Mouse (Mus musculus): ENCODE data around the gene Tnfrsf1a. TPM values are rescaled to one million over a fixed set of nuclear protein-coding genes. Genes with fewer than 3 reads are reported as not detected.

Tnfrsf1a gene
- total RNA-seq, 2 experiments from 2014 or later: 11.2 to 12.0 TPM

DNA sequence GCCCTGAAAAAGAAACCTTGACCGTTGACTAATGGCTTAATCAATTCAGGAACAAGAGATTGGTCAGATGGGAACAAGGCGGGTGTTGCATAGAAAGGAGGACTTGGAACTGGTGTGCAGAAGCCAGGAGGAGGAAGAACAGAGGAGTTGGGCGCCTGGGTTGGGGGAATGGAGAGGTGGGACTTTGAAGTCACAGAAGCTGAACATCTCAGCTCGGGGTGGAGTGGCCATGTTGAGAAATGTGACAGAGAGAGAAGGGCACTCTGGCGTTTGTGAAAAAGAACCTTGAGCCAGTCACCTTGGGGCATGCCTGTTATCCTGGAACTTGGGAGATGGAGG, 2.9 kb downstream of the Tnfrsf1a start:
- intact Hi-C loops (cut with DNase I): no loop called here
- no peak for DNase-seq

DNA sequence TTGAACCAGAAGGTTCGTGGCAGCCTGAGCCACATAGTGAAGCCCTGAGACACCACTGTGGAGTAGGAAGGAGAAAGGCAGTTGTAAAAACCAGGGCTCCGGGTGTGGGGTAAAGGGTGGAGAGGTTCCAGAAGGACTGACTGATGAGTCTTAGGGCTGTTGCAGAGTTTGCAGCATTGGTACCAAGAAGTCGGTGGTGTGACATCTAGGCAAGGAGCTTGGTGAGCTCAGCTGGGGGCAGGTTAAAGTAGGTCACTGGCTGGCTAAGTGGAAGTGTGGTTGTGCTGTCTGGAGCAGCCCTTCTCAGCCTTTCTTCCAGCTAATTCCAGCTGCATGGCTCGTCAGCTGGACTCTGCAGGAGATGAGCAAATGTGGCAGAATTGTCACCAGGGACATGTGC, 3.6 kb downstream of the Tnfrsf1a start:
- intact Hi-C loops (cut with DNase I): no loop called here
- no peak for DNase-seq

DNA sequence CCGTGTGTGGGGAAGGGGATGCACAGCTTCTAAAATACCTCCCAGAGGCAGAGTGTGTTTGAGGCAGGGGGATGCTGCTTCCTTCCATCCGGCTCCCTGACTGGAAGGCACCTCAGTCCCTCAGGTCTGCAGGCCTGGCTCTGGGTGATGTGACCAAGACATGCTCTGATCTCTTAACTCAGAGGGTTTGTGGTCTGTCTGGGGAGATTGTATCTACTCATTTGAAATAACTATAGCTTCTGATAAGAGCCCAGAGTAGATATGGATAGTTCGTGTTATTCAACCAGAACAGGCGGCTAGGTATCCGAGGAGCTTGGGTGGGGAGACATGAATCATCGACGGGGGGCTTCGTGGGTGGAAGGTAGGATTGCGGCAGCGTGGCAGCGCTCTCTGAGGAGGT, 4.1 kb downstream of the Tnfrsf1a start:
- intact Hi-C loops (cut with DNase I): no loop called here
- no peak for DNase-seq

DNA sequence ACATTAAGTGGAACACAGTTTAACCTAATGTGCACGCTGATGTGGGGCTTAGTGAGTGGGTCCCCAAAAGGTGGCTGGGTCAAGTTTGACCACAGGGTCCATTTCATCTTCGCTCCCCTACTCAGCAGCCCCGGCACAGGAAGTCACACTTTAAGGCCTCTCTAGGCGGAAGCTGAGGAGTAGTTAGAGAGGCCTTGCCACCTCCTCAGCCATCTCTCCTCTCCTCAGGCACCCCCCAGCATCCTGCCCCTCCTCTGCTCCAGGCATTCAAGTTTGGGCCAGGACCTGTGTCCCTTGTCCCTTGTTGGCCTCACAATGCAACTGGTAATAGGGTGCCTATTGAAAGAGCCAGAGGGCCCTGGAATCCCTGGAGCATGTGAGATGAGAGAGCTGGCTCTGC, 4.5 kb downstream of the Tnfrsf1a start:
- DNase-seq: no peak
- intact Hi-C loops (cut with DNase I): no loop called here

DNA sequence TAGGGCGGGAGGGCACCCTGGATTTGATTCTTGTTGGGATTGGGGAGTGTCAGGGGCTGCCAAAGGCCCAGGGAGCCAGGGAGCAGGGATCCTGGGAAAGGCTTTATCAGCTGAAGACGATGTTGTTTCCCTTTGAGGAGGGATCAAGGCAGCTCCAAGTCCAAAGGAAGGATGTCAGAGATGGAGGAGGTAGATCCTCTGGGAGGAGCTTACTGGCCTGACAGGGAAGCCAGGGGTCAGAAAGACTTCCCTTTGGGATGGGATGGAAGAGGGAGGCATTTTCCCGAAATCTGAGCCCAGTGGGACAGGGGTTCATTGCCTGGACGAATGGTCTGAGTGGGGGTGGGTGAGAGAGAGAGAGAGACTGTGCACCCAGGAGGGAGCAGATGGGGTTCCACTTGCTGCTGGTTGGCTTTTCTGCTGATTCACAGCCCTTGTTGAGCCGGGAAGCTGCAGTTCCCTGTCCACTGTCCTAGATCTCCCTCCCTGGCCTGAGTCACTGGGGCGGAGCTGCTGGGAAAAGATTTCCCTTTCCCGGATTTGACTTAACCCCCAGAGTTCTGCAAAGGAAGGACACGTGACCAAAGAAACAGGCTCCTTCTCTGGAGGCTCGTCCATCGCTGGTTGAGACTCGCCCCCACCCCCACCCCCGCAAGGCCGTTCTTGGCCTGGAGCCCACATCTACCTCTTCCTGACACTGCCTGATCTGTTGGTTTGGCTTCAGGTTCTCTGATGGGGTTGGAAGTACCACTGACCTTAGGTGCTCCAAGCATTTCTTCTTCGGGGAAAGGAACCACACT, 5.4 kb downstream of the Tnfrsf1a start:
- intact Hi-C loops (cut with DNase I): no loop called here
- no peak for DNase-seq

DNA sequence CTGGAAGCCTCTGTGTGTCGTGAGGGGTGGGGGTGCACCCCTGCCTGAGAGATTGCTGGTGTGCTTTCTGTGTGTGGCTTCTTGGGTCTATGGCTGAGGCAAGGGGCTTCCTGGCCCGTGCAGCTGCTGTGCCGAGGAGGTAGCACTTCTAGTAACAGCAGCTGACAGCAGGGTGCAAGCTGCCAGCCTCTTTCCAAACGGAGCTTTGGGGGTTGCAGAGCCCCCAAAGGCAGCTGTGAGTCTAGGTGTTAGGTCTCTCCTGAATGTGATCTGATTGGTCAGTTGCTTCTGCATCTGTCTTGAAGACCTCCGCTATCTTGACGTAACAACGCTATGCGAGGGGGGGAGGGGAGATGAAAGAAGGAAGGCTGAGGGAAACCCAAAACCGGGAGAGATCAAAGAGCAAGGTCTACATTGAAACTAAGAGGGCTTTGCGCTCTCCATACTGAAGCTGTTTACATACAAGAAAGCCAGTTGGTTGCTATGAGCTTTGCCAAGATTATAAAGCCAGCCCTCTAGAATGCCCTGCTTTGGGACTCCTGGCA, 6.1 kb downstream of the Tnfrsf1a start:
- DNase-seq: no peak
- intact Hi-C loops (cut with DNase I): no loop called here

DNA sequence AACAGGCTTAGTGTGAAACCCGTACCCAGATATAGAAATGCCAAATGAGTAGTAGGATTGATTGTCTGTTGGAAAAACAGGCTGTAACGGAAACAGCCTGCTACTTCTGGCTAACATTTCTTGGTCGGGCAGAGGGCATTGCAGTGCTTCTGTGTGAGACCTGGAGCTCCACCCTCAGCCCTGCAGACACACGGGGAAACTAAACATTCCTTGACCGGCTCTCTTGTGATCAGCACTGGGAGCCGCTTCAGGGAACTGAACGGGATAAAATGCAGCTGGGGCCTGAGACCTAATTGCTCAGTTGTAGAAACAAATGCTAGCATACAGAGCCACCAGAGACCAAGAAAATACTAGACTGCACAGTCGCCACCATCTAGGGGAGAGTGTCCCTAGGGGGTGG, 7.1 kb downstream of the Tnfrsf1a start:
- no peak for DNase-seq
- intact Hi-C loops (cut with DNase I): no loop called here

DNA sequence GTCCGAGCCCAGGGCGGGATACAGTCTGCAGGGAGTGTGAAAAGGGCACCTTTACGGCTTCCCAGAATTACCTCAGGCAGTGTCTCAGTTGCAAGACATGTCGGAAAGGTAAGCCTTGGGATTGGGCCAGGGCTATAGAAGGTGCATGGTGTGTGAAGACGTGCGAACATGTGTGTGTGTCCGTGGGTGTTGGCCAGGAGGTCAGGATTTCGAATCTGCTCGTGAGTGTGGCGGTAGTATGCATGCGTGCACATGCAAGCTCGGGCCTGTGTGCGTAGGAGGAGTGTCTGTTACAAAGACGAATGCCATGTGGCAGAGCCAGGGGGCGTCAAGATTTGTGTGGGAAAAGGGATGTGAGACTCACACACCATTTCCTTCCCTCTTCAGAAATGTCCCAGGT, 8.2 kb downstream of the Tnfrsf1a start:
- intact Hi-C loops (cut with DNase I): no loop called here
- DNase-seq: no peak

DNA sequence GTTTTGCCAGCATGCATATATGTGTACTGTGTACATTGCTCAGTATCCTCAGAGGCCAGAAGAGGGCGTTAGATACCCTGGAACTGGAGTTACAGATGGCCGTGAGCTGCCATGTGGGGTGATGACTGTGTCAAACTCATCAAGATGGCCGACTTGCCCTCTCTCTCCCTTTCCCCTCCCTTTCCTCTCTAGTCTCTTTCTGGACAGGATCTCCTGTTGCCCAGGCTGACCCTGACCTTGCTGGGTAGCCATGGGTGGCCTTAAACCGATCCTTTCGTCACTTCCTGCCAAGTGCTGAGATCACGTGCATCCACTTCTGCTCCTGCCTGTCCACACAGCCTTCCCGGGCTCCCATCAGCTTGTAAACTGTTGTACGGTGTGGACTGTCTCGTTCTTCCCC, 10.8 kb downstream of the Tnfrsf1a start:
- intact Hi-C loops (cut with DNase I): no loop called here

DNA sequence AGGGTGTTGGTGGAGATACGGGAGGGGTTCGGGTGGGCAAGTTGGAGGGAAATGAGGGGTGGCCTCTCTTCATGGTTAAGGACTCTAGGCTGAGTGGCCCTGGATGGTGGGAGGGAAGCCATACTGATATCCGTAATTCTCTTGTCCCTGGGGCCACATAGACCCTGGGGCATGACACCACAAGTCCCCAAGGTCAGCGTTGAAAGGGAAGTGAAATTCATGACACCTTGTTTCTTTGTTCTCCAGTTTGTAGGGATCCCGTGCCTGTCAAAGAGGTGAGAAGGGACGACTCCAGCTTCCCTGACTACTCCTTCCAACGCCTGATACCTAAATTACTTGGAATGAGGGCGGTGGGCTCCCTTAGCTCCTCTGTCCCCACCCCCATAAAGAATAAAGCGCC, 11.7 kb downstream of the Tnfrsf1a start:
- DNase-seq: no peak
- intact Hi-C loops (cut with DNase I): no loop called here

More for the DNA sequence above, 10.8 kb downstream of the Tnfrsf1a start:
- no peak for DNase-seq

DNA sequence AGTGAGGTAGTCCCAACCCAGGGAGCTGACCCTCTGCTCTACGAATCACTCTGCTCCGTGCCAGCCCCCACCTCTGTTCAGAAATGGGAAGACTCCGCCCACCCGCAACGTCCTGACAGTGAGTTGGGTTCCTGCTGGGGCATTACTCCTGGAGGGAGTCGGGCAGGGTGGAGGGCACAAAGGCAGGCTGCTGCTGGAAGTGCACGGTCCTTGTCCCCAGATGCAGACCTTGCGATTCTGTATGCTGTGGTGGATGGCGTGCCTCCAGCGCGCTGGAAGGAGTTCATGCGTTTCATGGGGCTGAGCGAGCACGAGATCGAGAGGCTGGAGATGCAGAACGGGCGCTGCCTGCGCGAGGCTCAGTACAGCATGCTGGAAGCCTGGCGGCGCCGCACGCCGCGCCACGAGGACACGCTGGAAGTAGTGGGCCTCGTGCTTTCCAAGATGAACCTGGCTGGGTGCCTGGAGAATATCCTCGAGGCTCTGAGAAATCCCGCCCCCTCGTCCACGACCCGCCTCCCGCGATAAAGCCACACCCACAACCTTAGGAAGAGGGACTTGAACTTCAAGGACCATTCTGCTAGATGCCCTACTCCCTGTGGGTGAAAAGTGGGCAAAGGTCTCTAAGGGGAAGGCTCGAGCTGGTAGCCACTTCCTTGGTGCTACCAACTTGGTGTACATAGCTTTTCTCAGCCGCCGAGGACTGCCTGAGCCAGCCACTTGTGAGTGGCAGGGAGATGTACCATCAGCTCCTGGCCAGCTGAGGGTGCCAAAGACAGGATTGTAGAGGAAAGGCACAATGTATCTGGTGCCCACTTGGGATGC, 12.5 kb downstream of the Tnfrsf1a start:
- intact Hi-C loops (cut with DNase I): no loop called here
- peak; percentile 58 for DNase-seq

DNA sequence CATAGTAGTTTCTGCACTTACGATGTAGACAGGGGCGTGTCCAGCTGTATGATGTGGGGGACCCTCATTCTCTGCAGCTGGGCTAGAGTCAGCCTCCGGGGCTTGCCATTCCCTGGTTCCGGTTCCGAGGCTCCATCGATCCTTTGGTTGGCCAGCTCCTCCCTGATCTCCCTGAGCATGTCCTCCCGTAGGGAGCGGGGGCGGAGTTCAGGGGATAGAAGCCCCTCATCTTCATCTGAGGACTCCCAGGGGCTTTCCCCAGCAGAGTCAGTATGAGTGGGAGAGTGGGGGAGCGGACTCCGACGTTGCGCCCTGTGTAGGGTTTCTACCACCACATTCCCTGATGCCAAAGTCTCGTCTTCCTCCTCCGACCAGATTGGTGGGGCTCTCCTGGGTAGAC, 13.9 kb downstream of the Tnfrsf1a start:
- DNase-seq: no peak
- intact Hi-C loops (cut with DNase I): no loop called here

DNA sequence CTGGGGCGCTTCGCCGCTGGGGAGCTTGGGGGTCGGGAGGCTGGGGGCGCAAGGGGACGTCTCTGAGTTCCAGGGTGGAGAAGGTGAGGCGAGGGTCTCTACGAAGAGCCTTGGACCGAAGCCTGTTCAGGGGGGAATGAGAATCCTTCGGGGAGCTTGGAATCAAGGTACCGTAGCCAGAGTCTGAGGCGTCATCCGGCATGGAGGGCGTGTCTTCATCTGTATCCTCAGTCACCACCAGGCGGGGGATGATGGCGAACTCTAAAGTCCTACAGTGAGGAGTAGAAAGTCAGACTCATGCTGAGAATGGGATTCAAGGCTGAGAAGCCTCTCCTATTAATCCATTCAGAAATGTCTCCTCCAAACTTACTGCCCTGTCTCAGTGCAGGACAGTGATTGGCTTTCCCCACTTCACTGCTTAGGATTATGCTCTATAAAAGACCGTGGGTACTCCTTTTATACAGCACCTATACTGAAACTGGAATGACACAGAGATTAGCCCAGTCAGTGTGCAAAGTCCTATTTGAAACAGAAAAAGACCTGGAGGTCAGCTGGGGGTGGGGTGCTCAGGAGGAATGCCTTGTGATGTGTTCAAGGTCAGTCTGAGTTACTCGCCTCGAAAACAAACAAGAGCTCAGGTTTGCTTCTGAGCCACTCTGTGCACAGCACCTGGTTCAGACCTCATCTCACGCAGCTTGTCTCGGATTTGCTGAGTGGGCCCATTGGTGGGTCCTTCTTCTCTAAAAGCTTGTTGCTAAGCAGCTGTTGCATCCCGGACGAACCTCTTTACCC, 14.5 kb downstream of the Tnfrsf1a start:
- DNase-seq: no peak
- intact Hi-C loops (cut with DNase I): no loop called here

DNA sequence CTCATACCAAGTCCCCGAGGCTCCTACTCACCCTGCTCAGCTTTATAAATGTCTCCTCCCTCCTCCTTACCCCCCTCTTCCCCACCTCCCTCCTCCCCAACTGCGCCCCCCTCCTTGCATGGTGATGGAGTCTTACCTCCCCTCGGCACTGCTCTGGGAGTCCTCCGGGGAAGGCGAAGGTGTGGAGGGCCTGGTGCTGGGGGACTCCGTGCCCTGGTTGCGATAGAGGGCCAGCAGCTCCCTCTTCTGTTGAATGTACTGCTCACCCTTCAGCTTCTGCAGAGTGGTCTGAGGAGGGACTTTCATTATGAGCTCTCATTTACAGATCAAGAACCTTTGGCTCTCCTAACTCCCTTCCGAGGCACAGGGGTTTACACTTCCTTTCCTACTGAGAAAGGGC, 15.3 kb downstream of the Tnfrsf1a start:
- DNase-seq: no peak
- intact Hi-C loops (cut with DNase I): no loop called here

DNA sequence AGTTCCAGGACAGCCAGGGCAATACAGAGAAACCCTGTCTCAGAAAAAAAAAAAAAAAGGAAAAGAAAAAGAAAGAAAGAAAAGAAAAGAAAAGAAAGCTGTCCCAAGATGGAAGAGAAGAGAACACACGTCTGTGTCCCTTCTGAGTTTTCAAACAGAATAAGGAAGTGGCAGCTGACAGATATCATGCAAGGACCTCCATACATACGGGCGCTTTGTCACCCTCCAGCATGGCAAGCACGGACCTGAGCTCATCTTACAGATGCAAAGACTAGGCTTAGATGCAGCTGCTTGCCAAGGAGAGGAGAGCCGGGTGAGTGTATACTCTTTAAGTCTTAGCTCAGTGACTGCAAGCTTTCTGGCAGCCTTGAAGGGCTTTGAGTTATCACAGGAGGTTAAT, 16.4 kb downstream of the Tnfrsf1a start:
- intact Hi-C loops (cut with DNase I): no loop called here
- no peak for DNase-seq

DNA sequence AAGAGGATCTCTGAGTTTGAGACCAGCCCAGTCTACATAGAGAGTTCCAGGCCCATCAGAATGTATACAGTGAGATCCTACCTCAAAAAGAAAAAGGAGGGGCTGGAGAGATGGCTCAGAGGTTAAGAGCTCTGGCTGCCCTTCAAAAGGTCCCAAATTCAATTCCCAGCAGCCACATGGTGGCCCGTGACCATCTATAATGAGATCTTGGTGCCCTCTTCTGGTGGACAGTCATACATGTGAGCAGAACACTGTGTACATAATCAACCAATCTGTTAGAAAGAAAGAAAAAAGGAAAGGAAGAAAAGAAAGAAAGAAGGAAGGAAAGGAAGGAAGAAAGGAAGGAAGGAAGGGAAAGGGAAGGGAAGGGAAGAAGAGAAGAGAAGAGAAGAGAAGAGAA, 17.0 kb downstream of the Tnfrsf1a start:
- intact Hi-C loops (cut with DNase I): no loop called here
- DNase-seq: no peak

DNA sequence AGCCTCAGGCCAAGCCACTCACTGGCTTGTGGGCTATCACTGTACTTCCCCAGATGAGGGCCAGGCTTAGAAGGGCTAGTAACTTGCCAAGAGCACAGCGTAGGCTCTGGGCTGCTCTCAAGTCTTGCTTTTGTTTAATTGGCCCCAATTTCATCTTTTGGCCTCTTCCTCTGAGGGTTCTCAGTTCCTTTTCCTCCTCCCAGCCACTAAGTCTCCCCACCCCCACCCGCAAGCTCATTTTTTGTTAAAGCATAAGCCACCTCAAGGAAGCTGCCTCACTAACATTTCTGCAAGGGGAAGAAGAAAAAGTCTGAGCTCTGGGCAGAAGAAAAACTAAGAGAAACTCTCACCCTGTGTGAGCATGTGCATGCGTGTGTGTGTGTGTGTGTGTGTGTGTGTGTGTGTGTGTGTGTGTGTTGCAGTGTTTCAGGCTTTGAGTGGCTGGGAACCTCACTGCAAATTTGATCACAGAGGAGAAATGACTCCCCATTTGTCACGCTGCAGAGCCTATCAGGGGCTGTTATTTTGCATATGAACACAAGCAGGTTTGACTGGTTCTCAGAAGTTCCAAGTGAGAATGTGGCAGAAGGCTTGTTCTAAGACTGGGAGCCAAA, 18.7 kb downstream of the Tnfrsf1a start:
- intact Hi-C loops (cut with DNase I): no loop called here

DNA sequence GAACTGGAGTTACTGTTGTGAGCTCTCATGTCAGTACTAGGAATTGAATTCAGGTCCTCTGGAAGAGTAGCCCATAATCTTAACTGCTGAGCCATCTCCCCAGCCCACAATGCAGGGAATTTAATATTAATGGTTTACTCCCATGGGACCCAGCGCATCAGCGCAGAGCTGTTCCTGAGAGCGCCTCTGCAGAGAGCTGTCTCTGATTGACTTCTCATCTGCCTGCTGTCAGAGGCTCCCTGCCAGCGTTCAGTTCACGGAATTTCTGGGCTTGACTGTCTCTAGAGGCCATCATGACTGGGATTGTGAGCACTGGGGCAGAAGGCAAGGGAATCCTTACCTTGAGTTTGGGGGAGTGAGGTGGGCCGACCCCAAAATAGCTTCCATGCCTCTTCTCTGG, 27.9 kb downstream of the Tnfrsf1a start:
- DNase-seq: no peak

More for the DNA sequence above, 18.7 kb downstream of the Tnfrsf1a start:
- DNase-seq: no peak

DNA sequence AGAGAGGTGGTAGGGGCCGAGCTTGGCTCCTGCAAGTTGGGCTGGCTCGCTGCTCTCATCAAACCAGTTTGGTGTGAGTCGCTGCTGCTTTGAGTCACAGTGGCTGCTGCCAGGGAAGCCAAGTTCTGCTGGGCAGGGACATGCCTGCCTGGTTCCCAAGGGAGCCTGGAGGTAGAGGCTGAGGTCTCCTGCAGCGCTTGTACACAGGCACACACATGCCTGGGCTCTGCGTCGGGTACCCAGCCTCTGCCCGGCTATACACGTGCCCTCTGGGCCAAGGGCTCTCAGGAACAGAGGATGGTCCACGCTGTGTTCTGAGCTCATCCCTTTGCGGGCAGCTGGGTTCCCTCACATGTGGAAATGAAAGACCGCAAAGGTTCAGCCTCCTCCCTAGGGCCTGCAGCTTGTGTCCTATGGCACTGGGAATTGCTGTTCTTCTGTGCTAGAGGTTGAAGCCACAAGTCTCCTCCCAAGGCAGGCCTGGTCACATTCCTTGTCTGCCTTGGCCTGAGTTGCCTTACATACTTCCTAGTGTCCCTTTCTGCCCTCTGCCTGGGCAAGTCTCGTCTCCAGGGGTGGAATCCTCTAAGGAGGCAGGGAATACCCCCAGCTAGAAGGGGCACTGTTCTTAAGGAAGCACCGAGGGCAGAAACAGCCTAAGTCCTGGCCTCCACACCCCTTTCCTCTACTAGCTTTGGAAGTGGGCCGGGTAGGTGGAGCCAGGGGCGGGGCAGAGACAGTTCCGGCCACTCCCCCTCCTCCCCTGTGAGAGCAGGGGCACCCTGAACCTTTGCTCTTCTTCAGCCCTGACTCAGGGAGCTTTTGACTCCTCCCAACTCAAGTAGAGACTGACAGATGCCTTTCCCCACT, 28.7 kb downstream of the Tnfrsf1a start:
- intact Hi-C loops (cut with DNase I): no loop called here
- DNase-seq: no peak

More for the DNA sequence above, 27.9 kb downstream of the Tnfrsf1a start:
- intact Hi-C loops (cut with DNase I): no loop called here

DNA sequence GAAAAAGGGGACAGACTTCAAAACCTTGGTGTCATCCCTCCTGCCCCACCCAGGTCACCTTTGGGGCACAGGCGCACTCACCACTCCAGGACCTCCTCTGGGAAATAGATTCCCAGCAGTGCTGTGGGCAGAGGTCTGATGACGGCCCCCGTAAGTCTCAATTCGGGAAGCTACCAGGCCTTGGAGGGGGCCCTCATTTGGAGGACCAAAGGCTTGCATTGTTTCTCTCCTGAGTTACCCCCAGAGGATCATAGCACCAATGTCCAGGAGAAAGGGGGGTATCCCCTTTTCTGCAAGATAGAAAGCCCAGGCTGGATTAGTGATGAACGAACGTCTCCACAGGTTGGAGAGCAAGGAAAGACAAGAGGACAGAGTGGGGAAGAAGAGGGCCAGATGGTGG, 29.5 kb downstream of the Tnfrsf1a start:
- intact Hi-C loops (cut with DNase I): no loop called here
- no peak for DNase-seq

Measured in left cerebral cortex, postnatal 4 days (tissue).